In the genomic region with DNA sequence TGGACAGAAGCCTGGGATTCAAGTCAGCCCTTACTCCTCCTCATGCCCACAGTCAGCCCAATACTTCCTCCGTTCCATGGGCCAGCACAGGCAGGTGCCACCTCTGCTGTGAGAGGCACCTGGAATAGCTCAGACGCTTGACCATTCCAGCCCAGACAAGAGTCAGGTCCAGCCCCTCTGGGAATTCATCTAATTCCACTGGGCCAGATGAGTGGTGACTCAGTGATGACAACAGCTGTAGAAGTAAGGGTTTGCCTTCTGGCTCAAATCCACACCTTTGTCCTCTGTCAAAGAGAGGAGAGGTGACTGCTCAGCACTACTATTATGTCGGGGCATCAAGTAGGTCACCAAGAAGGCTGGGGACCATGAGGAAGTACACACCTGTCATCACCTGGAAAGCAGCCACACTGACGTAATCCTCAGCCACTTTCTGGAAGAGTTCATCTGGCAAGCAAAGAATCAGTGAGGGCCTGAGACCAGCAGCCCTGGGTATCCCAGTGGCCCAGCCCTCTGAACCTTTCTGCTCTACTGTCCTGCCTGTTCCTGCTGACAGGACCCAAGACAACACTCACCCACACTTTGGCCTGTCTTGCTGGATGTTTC, we compare ENCODE assay signal across 8 mouse cellular contexts. TPM values are rescaled to one million over a fixed set of nuclear protein-coding genes. Genes with fewer than 3 reads are reported as not detected.
A peak's percentile ranks its signal among the peaks of the same experiment; 100 is the strongest.
DNase-seq lines count a peak whose midpoint lies in the region; ATAC-seq and TF ChIP-seq lines count a peak whose summit lies in the region.

A gene (plus strand): TSS at position 570 of the 603 bp plus-strand sequence.

- no peak for ATAC-seq in granulocyte monocyte progenitor cell, adult 5-6 weeks (replicated peaks; ENCODE audit: poor library complexity, severe bottlenecking)
- no peak for ATAC-seq in megakaryocyte-erythroid progenitor cell, adult 5-6 weeks (replicated peaks; ENCODE audit: low FRiP score, low TSS enrichment, poor library complexity, severe bottlenecking)

- TF ChIP-seq POLR2A in spleen, adult 2 months (IDR thresholded peaks at IDR 0.05; ENCODE audit: low read depth, low read length): no peak

- H3K27me3 ChIP-seq in spleen, adult 2 months (ENCODE audit: control insufficient read depth, insufficient read depth, low read length): no peaks in the 10 kb centered on the region

- no peak for TF ChIP-seq CTCF in spleen, adult 2 months (IDR thresholded peaks at IDR 0.05; ENCODE audit: extremely low read depth, insufficient read depth, insufficient read length, insufficient replicate concordance)

- H3K36me3 ChIP-seq in spleen, adult 2 months (ENCODE audit: control insufficient read depth, insufficient read depth, low read length): peaks cover 13% of the 10 kb centered on the region; the same call in 1 of the 2 replicates

- peaks cover 33% of the 10 kb centered on the region for H3K4me1 ChIP-seq in spleen, adult 2 months (ENCODE audit: control insufficient read depth, insufficient read depth, insufficient read length)

- WGBS in spleen, adult 2 months: 92% methylated on average over 4 of the region's 4 CpGs
- 41% methylated on average over 4 of the region's 4 CpGs for WGBS in large intestine, adult 2 months

- H3K27ac ChIP-seq in spleen, adult 2 months (ENCODE audit: insufficient read depth, low read length): 0 out of 2 replicates have a peak within 1 kb of the TSS, but pooled peaks have one; percentile 9

- DNase-seq in spleen, adult 2 months (ENCODE audit: low read depth in 1 of 2, low spot score in 2 of 2): no peak
- DNase-seq in spleen, postnatal 4 days (ENCODE audit: low spot score in 2 of 2): no peak
- DNase-seq in cerebellum, postnatal 36 days: peak; percentile 47 to 49
- DNase-seq in large intestine, adult 2 months (ENCODE audit: low read depth, low spot score): no peak
- no peak for DNase-seq in B cell, adult 2 months
- DNase-seq in yolk sac, embryonic 10.5 days (ENCODE audit: low spot score): no peak

- H3K4me3 ChIP-seq in spleen, adult 2 months (ENCODE audit: extremely low read depth, insufficient read depth, insufficient read length): peak within 1 kb of the TSS; percentile 88

RNA-seq across cellular contexts. Expression of the gene that starts here (rescaled TPM):
- polyA plus RNA-seq in spleen, adult 2 months (2012; rRNA removed): 195 and 230 TPM in 2 replicates
- 248 and 296 TPM in 2 replicates for total RNA-seq in granulocyte monocyte progenitor cell, adult 5-6 weeks (2014; fragmentation: Nextera tagmentation)
- total RNA-seq in granulocyte monocyte progenitor cell, adult 5-6 weeks (2017): 111 and 115 TPM in 2 replicates
- 778 and 779 TPM in 2 replicates for polyA plus RNA-seq in large intestine, adult 2 months (2012; rRNA removed)
- total RNA-seq in megakaryocyte-erythroid progenitor cell, adult 5-6 weeks (2014; fragmentation: Nextera tagmentation): 173 and 220 TPM in 2 replicates
- 71.2 and 80.5 TPM in 2 replicates for total RNA-seq in megakaryocyte-erythroid progenitor cell, adult 5-6 weeks (2017)

Comparison
In these comparisons a context has a peak if more than half of its experiments do, and no peak if none do; other contexts are left out.
1. DNase-seq: peak in cerebellum, postnatal 36 days (2 of 2); none in spleen, adult 2 months (0 of 2), spleen, postnatal 4 days (0 of 2), large intestine, adult 2 months (single experiment), B cell, adult 2 months (0 of 2) and yolk sac, embryonic 10.5 days (single experiment).